Mouse (Mus musculus): ENCODE data around the gene Rpp14. TPM values are rescaled to one million over a fixed set of nuclear protein-coding genes. Genes with fewer than 3 reads are reported as not detected.

Rpp14 gene
- polyA plus RNA-seq, 1 experiment from 2014 or later = 71.6 TPM

GRCm38 (mm10) chr14:8082949-8083348 is 2.8 kb downstream of the Rpp14 start:
- no peak overlapping the region for H3K27ac ChIP-seq (ENCODE audit: low read depth, low read length)
- H3K9me3 ChIP-seq (ENCODE audit: control insufficient read depth, low read length) = no peaks in the 10 kb centered on the region
- ATAC-seq (ENCODE audit: low FRiP score, low TSS enrichment) = no peak
- peaks cover 13% of the 10 kb centered on the region for H3K4me1 ChIP-seq (ENCODE audit: control insufficient read depth, insufficient read depth, low read length)
- 81% methylated on average over 1 of the region's 1 CpGs for WGBS
- H3K4me3 ChIP-seq (ENCODE audit: low read length) = no peak overlapping the region
- H3K4me2 ChIP-seq (replicated peaks; ENCODE audit: low read depth, low read length) = no peak overlapping the region
- no peak overlapping the region for H3K9ac ChIP-seq (ENCODE audit: low read depth, low read length)
- H3K27me3 ChIP-seq (ENCODE audit: control insufficient read depth, insufficient read depth, low read length) = no peaks in the 10 kb centered on the region
- H3K36me3 ChIP-seq (ENCODE audit: control insufficient read depth, insufficient read depth, low read length) = peaks cover 34% of the 10 kb centered on the region

DNA sequence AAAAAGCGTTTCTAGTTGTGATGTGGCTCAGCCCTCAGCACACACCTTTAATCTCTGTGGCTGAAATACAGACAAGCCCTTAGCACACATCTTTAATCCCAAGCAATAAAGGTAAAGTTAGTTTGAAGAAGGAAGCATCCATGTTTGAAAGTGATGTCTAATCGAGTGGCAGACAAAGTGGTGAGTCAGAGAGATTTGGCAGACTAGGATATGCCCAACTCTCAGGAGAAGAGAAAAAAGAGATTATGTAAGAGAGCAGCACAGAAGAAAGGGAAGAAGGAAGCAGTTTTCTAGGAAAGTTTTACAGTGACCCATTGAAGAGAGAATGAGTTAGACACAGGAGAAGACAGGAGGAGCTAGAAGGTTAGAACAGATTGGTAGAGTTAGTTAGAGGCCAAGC is 8.8 kb downstream of the Rpp14 start:
- Histone ChIP-seq H3K36me3 (ENCODE audit: control insufficient read depth, insufficient read depth, low read length) (peaks cover 60% of the 10 kb centered on the region), H3K4me1 (ENCODE audit: control insufficient read depth, insufficient read depth, low read length) (no peaks in the 10 kb centered on the region), H3K4me3 (ENCODE audit: low read length) (no peak overlapping the region), H3K27me3 (ENCODE audit: control insufficient read depth, insufficient read depth, low read length) (no peaks in the 10 kb centered on the region), H3K27ac (ENCODE audit: low read depth, low read length) (no peak overlapping the region), H3K4me2 (replicated peaks; ENCODE audit: low read depth, low read length) (no peak overlapping the region), H3K9me3 (ENCODE audit: control insufficient read depth, low read length) (no peaks in the 10 kb centered on the region), H3K9ac (ENCODE audit: low read depth, low read length) (no peak overlapping the region)
- WGBS = 90% methylated on average over 2 of the region's 2 CpGs
- ATAC-seq (ENCODE audit: low FRiP score, low TSS enrichment) = no peak

DNA sequence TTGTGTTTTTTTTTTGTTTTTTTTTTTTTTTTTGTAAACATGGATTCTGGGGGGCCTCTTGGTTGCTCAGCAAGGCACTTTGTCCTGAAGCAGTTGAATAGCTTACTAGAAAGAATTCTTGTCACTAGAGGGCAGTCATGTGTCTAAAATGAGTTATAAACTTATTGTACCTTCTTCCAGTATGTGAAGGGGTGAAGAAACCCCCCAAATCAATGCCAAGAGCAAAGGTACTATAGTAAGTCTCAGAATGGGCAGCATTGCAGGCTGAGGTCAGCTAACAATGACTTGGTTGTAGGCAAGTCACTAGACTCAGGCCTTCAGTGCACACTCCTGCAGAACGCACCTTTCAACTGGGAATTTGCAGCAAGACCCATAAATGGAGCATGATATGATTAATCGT is 12.4 kb downstream of the Rpp14 start:
- ATAC-seq (ENCODE audit: low FRiP score, low TSS enrichment) = peak; percentile 41; the same call in 1 of the 2 replicates
- H3K4me2 ChIP-seq (replicated peaks; ENCODE audit: low read depth, low read length) = no peak overlapping the region
- no peak overlapping the region for H3K9ac ChIP-seq (ENCODE audit: low read depth, low read length)
- H3K27me3 ChIP-seq (ENCODE audit: control insufficient read depth, insufficient read depth, low read length) = no peaks in the 10 kb centered on the region
- WGBS = 91% methylated on average over 2 of the region's 2 CpGs
- no peak overlapping the region for H3K27ac ChIP-seq (ENCODE audit: low read depth, low read length)
- peaks cover 32% of the 10 kb centered on the region for H3K36me3 ChIP-seq (ENCODE audit: control insufficient read depth, insufficient read depth, low read length)
- H3K4me1 ChIP-seq (ENCODE audit: control insufficient read depth, insufficient read depth, low read length) = no peaks in the 10 kb centered on the region
- no peaks in the 10 kb centered on the region for H3K9me3 ChIP-seq (ENCODE audit: control insufficient read depth, low read length)
- no peak overlapping the region for H3K4me3 ChIP-seq (ENCODE audit: low read length)

DNA sequence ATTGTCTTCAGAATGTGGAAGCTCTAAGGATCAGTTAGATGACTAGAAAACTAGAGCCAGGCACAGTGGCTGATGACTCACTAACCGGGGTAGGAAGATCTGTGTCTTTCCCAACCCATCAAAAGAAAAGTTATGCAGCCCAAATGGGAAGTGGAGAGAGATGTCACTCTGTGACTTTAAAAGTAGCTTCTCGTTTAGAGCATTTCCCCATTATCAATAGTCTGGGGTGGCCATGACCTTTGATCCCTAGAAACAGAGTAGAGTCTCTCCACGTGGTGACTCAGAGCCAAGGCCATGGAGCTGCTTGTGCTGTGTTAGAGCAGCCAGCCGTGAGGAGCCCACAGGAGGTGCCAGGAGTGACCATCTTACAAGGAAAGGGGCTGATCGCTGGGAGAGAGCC is 13.3 kb downstream of the Rpp14 start:
- Histone ChIP-seq H3K27ac (ENCODE audit: low read depth, low read length) (no peak overlapping the region), H3K4me3 (ENCODE audit: low read length) (no peak overlapping the region), H3K9ac (ENCODE audit: low read depth, low read length) (no peak overlapping the region), H3K9me3 (ENCODE audit: control insufficient read depth, low read length) (no peaks in the 10 kb centered on the region), H3K36me3 (ENCODE audit: control insufficient read depth, insufficient read depth, low read length) (peaks cover 28% of the 10 kb centered on the region), H3K4me1 (ENCODE audit: control insufficient read depth, insufficient read depth, low read length) (no peaks in the 10 kb centered on the region), H3K4me2 (replicated peaks; ENCODE audit: low read depth, low read length) (no peak overlapping the region), H3K27me3 (ENCODE audit: control insufficient read depth, insufficient read depth, low read length) (no peaks in the 10 kb centered on the region)
- ATAC-seq (ENCODE audit: low FRiP score, low TSS enrichment) = no peak
- 53% methylated on average over 5 of the region's 5 CpGs for WGBS

DNA sequence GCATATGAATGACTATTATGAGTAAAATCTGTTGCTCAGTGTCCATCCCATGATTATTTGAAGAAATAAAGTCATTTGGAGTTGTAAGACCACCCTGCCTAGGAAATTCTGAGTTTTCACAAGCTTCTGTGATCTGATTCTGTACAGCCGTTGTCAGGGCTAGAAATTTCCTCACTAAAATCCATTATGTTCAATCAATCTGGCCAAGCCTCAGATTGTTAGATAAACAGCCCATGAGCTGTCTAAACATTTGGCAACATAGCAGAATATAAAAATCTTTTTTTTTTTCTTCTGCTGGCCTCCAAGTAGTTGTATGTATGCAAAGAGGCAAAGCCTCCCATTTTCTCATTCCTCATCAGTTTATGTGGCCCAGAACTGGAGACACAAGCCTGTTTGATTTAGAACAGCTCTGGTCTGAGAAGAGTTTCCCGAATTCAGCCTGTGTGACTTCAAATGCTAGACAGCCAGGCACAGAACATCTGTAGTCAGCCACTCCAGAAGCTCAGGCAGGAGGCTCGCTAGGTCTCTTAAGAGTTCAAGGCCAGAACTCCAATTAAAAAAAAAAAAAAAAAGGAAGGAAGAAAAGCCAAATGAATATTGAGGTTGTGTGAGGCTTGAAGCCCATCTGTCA is 14.9 kb downstream of the Rpp14 start:
- Histone ChIP-seq H3K4me3 (ENCODE audit: low read length) (no peak overlapping the region), H3K9ac (ENCODE audit: low read depth, low read length) (no peak overlapping the region), H3K9me3 (ENCODE audit: control insufficient read depth, low read length) (no peaks in the 10 kb centered on the region), H3K27ac (ENCODE audit: low read depth, low read length) (no peak overlapping the region), H3K36me3 (ENCODE audit: control insufficient read depth, insufficient read depth, low read length) (peaks cover 12% of the 10 kb centered on the region), H3K4me1 (ENCODE audit: control insufficient read depth, insufficient read depth, low read length) (no peaks in the 10 kb centered on the region), H3K4me2 (replicated peaks; ENCODE audit: low read depth, low read length) (no peak overlapping the region), H3K27me3 (ENCODE audit: control insufficient read depth, insufficient read depth, low read length) (no peaks in the 10 kb centered on the region)
- 52% methylated on average over 3 of the region's 3 CpGs for WGBS
- ATAC-seq (ENCODE audit: low FRiP score, low TSS enrichment) = no peak

GRCm38 (mm10) chr14:8095562-8095950 is 15.4 kb downstream of the Rpp14 start:
- no peak overlapping the region for H3K4me2 ChIP-seq (replicated peaks; ENCODE audit: low read depth, low read length)
- 0 out of 2 replicates have a peak overlapping the region, but pooled peaks have one; percentile 17 for H3K27ac ChIP-seq (ENCODE audit: low read depth, low read length)

DNA sequence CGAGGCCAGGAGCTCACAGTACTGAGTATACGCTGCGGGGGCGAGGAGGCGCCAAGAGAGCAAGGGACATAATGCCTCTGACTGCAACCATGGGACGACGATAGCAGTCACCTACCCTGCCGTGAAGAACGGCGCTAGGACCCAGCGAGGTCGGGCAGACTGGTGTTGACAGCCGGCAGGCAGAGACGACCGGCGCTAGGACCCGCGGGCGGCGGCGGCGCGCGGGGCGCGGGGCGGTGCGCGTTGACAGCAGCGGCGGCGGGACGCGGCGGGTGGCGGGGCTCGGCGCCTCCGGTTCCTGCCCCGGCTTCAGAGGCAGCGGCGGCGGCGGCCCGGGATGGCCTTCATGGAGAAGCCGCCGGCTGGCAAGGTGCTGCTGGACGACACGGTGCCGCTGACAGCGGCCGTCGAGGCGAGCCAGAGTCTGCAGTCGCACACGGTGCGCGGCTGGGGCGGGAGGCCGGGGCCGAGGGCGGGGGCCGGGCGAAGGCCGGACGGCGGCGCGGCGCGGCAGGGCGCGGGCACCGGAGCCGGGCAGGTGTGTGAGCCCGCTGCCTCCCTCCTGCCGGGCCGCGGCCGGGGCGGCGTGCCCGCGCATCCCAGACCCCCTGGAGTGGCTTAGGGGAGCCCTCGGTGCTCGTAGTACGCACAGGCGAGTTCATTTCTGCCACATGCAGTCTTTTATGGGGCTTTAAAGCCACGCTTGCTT is 18.0 kb downstream of the Rpp14 start, which contains the start of gene Pxk:
Gene Pxk, plus strand, starts transcription at position 234 of the 709 bp plus-strand sequence.
- WGBS = 1% methylated on average over 65 of the region's 89 CpGs
- peak within 1 kb of the TSS; percentile 83 for H3K4me3 ChIP-seq (ENCODE audit: low read length)
- ATAC-seq (ENCODE audit: low FRiP score, low TSS enrichment) = peak; percentile 94
- H3K36me3 ChIP-seq (ENCODE audit: control insufficient read depth, insufficient read depth, low read length) = no peaks in the 10 kb centered on the region
- no peaks in the 10 kb centered on the region for H3K27me3 ChIP-seq (ENCODE audit: control insufficient read depth, insufficient read depth, low read length)
- H3K4me2 ChIP-seq (replicated peaks; ENCODE audit: low read depth, low read length) = peak within 1 kb of the TSS; percentile 60
- H3K27ac ChIP-seq (ENCODE audit: low read depth, low read length) = no peak within 1 kb of the TSS
- no peaks in the 10 kb centered on the region for H3K9me3 ChIP-seq (ENCODE audit: control insufficient read depth, low read length)
- 0 out of 2 replicates have a peak, but pooled peaks cover 4% of the 10 kb centered on the region for H3K4me1 ChIP-seq (ENCODE audit: control insufficient read depth, insufficient read depth, low read length)
- peak within 1 kb of the TSS; percentile 74 for H3K9ac ChIP-seq (ENCODE audit: low read depth, low read length)

More at GRCm38 (mm10) chr14:8095562-8095950, 15.4 kb downstream of the Rpp14 start:
- Histone ChIP-seq H3K4me3 (ENCODE audit: low read length) (no peak overlapping the region), H3K9ac (ENCODE audit: low read depth, low read length) (no peak overlapping the region), H3K9me3 (ENCODE audit: control insufficient read depth, low read length) (no peaks in the 10 kb centered on the region), H3K36me3 (ENCODE audit: control insufficient read depth, insufficient read depth, low read length) (peaks cover 7% of the 10 kb centered on the region; the same call in 1 of the 2 replicates), H3K4me1 (ENCODE audit: control insufficient read depth, insufficient read depth, low read length) (no peaks in the 10 kb centered on the region), H3K27me3 (ENCODE audit: control insufficient read depth, insufficient read depth, low read length) (no peaks in the 10 kb centered on the region)
- no peak for ATAC-seq (ENCODE audit: low FRiP score, low TSS enrichment)
- WGBS = 65% methylated on average over 7 of the region's 7 CpGs

GRCm38 (mm10) chr14:8098687-8098995 is 18.5 kb downstream of the Rpp14 start:
- Histone ChIP-seq H3K4me1 (ENCODE audit: control insufficient read depth, insufficient read depth, low read length) (0 out of 2 replicates have a peak, but pooled peaks cover 4% of the 10 kb centered on the region), H3K9me3 (ENCODE audit: control insufficient read depth, low read length) (no peaks in the 10 kb centered on the region), H3K9ac (ENCODE audit: low read depth, low read length) (peak overlapping the region; percentile 74), H3K4me3 (ENCODE audit: low read length) (peak overlapping the region; percentile 83), H3K27me3 (ENCODE audit: control insufficient read depth, insufficient read depth, low read length) (no peaks in the 10 kb centered on the region), H3K4me2 (replicated peaks; ENCODE audit: low read depth, low read length) (peak overlapping the region; percentile 60), H3K36me3 (ENCODE audit: control insufficient read depth, insufficient read depth, low read length) (no peaks in the 10 kb centered on the region), H3K27ac (ENCODE audit: low read depth, low read length) (no peak overlapping the region)
- ATAC-seq (ENCODE audit: low FRiP score, low TSS enrichment) = peak; percentile 26
- WGBS = 3% methylated on average over 5 of the region's 5 CpGs

DNA sequence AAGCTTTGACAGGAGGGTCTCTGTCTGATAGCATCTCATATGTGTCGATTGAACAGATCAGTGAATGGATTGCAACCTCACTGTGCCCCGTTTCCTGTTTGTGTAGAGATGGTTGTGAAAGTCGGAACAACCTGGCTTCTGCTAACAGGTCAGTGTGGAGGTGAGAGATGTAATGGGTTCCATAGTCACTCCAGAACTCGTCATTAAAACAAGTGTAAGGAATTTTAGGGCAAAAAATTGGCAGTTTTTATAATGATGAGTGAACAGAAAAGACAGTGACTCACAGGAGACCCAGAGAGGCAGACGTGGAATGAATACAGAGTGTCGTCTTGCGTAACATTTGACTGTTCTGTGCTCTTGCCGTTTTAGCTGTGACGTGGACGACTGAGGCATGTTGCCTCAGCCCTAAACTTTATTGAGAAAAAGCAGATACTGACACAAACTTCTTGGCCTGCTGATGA is 19.4 kb downstream of the Rpp14 start:
- no peaks in the 10 kb centered on the region for H3K9me3 ChIP-seq (ENCODE audit: control insufficient read depth, low read length)
- H3K4me2 ChIP-seq (replicated peaks; ENCODE audit: low read depth, low read length) = peak overlapping the region; percentile 19; the same call in 1 of the 2 replicates
- ATAC-seq (ENCODE audit: low FRiP score, low TSS enrichment) = no peak
- WGBS = 64% methylated on average over 10 of the region's 10 CpGs
- H3K27ac ChIP-seq (ENCODE audit: low read depth, low read length) = no peak overlapping the region
- no peak overlapping the region for H3K9ac ChIP-seq (ENCODE audit: low read depth, low read length)
- 0 out of 2 replicates have a peak, but pooled peaks cover 4% of the 10 kb centered on the region for H3K4me1 ChIP-seq (ENCODE audit: control insufficient read depth, insufficient read depth, low read length)
- H3K4me3 ChIP-seq (ENCODE audit: low read length) = no peak overlapping the region; the same call in 1 of the 2 replicates
- H3K27me3 ChIP-seq (ENCODE audit: control insufficient read depth, insufficient read depth, low read length) = no peaks in the 10 kb centered on the region
- H3K36me3 ChIP-seq (ENCODE audit: control insufficient read depth, insufficient read depth, low read length) = no peaks in the 10 kb centered on the region
